Mouse (Mus musculus): ENCODE measurements around the gene Ssx9.
"Not testable (repeated sequence)": the region's sequence is repeated elsewhere in the genome, so short reads cannot be mapped to it uniquely, and the experiment has no call there.

The Ssx9 gene

DNA sequence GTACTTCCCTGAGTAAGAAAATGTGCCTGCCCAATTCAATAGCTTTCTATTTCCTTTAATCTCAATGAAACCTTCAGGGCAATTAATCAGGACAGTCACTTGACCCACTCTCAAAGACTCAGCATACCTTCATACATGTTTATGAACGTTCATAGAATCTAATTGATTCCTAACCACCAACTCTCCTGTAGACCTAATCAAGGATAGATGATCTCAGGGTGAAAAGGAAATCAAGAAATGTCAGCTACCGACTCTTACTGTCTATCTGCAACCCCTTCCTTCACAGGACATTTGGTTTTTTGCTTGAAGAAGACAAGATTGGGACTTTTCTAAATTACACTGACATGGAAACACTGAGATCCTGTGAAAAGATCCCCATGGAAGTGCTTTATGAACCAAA, at the start of gene Ssx9:
TSS of gene Ssx9 (plus strand) at position 301 of the 400 bp plus-strand sequence.
- in situ Hi-C loops (cut with MboI): not testable (repeated sequence)

DNA sequence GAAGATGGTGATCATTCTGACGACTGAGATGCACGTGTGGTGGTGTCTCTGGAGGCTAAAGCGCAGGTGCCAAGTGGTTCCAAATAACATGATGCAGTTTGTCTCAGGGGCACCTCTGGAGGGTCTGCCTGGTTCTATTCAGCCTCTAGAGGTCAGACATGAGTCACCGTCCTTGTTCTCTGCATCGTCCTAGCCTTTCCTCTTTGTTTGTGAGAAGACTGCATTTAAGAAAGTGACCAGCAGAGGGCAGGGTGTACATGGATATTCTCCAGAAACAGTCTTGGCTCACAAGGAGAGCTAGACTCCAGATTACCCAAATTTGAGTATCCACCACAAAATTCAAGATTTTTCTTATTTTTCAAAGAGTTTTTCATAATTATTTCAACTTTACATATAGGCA, 15.3 kb upstream of the Ssx9 start:
- in situ Hi-C loops (cut with MboI): no loop called here

GRCm38 (mm10) chrX:8803391-8803790, 55.2 kb downstream of the Ssx9 start, which contains the start of gene Ssxb5:
Gene Ssxb5, plus strand, starts transcription at chrX:8803691.
- in situ Hi-C loops (cut with MboI): not testable (repeated sequence)
